In genomic region chr4:109014091-109014490, GRCm38 (mm10) we compare ENCODE assay signal across 28 mouse cellular contexts.
"Had no signal": no experiment of that assay in that cellular context is flagged by ENCODE, and none has a peak within 500 bp of the region (broad histone marks: within the 10 kb centered on the region; RNA-seq: fewer than 3 reads in every experiment).

No protein-coding gene starts in this region.

- H3K4me2 ChIP-seq: embryonic facial prominence, embryonic 12.5 days; embryonic facial prominence, embryonic 13.5 days; embryonic facial prominence, embryonic 15.5 days; forebrain, embryonic 12.5 days; forebrain, embryonic 13.5 days; forebrain, embryonic 15.5 days had no signal

- H3K27me3 ChIP-seq: embryonic facial prominence, embryonic 12.5 days; embryonic facial prominence, embryonic 13.5 days; embryonic facial prominence, embryonic 15.5 days; forebrain, embryonic 12.5 days; forebrain, embryonic 13.5 days; forebrain, embryonic 15.5 days had no signal

- ATAC-seq: forebrain, embryonic 13.5 days; forebrain, embryonic 14.5 days; forebrain, embryonic 15.5 days; forebrain, embryonic 16.5 days; forebrain, postnatal 0 days had no signal

- H3K27ac ChIP-seq: embryonic facial prominence, embryonic 10.5 days; embryonic facial prominence, embryonic 12.5 days; embryonic facial prominence, embryonic 13.5 days; embryonic facial prominence, embryonic 15.5 days; forebrain, embryonic 10.5 days; forebrain, embryonic 12.5 days; forebrain, embryonic 13.5 days; forebrain, embryonic 15.5 days; gastrocnemius, adult 2 months had no signal

- H3K4me3 ChIP-seq: embryonic facial prominence, embryonic 10.5 days; embryonic facial prominence, embryonic 12.5 days; embryonic facial prominence, embryonic 13.5 days; embryonic facial prominence, embryonic 15.5 days; erythroblast, embryonic 14.5 days; forebrain, embryonic 10.5 days; forebrain, embryonic 12.5 days; forebrain, embryonic 13.5 days; forebrain, embryonic 15.5 days; gastrocnemius, adult 2 months had no signal

- DNase-seq: cerebellum, adult 18-20 months; cerebellum, adult 2 months; cerebellum, adult 8-10 months; cerebellum, adult 9-10 months; cerebellum, adult 9-11 months; cerebellum, postnatal 10 days; cerebellum, postnatal 14 days; cerebellum, postnatal 25 days; cerebellum, postnatal 36 days; embryo, embryonic 11 days; forebrain, postnatal 0 days; gastrocnemius, adult 2 months; gastrocnemius, postnatal 10 days; gastrocnemius, postnatal 14 days; gastrocnemius, postnatal 25 days; gastrocnemius, postnatal 36 days; heart, adult 11 months had no signal

- H3K4me1 ChIP-seq: embryonic facial prominence, embryonic 10.5 days; embryonic facial prominence, embryonic 12.5 days; embryonic facial prominence, embryonic 13.5 days; embryonic facial prominence, embryonic 15.5 days; forebrain, embryonic 10.5 days; forebrain, embryonic 12.5 days; forebrain, embryonic 13.5 days; forebrain, embryonic 15.5 days had no signal

- H3K9ac ChIP-seq: embryonic facial prominence, embryonic 12.5 days; embryonic facial prominence, embryonic 13.5 days; embryonic facial prominence, embryonic 15.5 days; forebrain, embryonic 12.5 days; forebrain, embryonic 13.5 days; forebrain, embryonic 15.5 days; forebrain, postnatal 0 days had no signal

- H3K9me3 ChIP-seq: embryonic facial prominence, embryonic 10.5 days; embryonic facial prominence, embryonic 12.5 days; embryonic facial prominence, embryonic 13.5 days; embryonic facial prominence, embryonic 15.5 days; forebrain, embryonic 10.5 days; forebrain, embryonic 12.5 days; forebrain, embryonic 13.5 days; forebrain, embryonic 15.5 days had no signal
